Mouse (Mus musculus) embryonic fibroblast, embryonic 13.5 days (primary cell): Measurements from ENCODE around the gene Klrb1c.
"Not testable (repeated sequence)": the region's sequence is repeated elsewhere in the genome, so short reads cannot be mapped to it uniquely, and the experiment has no call there.

ENCODE experiments used
- CTCF ChIP-seq: IDR thresholded peaks from 2 replicates; pipeline ENCODE4 v1.5.1; 2011; ENCODE audit warnings: mild to moderate bottlenecking, control low read depth, low read length, moderate library complexity, borderline replicate concordance; ENCODE audit not compliant: insufficient read depth
- POLR2A ChIP-seq: IDR thresholded peaks from 2 replicates; pipeline ENCODE4 v1.6.1; 2011; ENCODE audit warnings: low read depth, mild to moderate bottlenecking, control low read depth, low read length, moderate library complexity

DNA sequence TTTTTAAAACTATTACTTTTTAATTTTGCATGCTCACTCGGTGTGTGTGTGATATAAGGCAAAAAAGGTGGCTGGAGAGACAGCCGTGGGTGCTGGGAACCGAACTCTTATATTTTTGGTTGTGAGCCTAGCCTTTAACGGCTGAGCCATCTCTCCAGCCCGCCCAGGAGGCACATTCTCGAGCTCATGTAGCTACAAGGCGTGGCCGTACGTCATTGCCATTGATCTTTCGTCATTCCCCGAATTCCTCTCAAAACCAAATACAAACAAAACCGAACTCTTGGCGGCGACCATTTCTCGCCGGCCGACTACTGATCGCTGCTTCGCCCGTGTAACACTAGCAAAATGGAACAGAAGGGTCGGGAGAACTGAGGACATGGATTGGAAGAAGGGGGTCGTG lies 29.0 kb downstream of the Klrb1c start:
- TF ChIP-seq CTCF, POLR2A: not testable (repeated sequence)
